Mouse (Mus musculus) large intestine, adult 2 months (tissue): ENCODE data around the gene Gm20388. TPM values are rescaled to one million over a fixed set of nuclear protein-coding genes. Genes with fewer than 3 reads are reported as not detected.

Experiments
- DNase-seq: peaks from one replicate; pipeline ENCODE4 v3.0.0-alpha.2; 2012; ENCODE audit warnings: low read depth, low spot score
- WGBS: fragments of 180-500 bp; shearing (Covaris S2); methylation state at CpG from one replicate; pipeline ENCODE4 v1.1.7; 2018; 5-methylcytosine and 5-hydroxymethylcytosine counted together
- polyA plus RNA-seq: library from polyadenylated mRNA; depleted of rRNA; stranded (reverse); fragments of >200 nt; gene quantifications from 2 replicates; pipeline ENCODE4 v1.2.3, GENCODE M21; 2012

The Gm20388 gene
- polyA plus RNA-seq, 1 experiment: 31.5 TPM

DNA sequence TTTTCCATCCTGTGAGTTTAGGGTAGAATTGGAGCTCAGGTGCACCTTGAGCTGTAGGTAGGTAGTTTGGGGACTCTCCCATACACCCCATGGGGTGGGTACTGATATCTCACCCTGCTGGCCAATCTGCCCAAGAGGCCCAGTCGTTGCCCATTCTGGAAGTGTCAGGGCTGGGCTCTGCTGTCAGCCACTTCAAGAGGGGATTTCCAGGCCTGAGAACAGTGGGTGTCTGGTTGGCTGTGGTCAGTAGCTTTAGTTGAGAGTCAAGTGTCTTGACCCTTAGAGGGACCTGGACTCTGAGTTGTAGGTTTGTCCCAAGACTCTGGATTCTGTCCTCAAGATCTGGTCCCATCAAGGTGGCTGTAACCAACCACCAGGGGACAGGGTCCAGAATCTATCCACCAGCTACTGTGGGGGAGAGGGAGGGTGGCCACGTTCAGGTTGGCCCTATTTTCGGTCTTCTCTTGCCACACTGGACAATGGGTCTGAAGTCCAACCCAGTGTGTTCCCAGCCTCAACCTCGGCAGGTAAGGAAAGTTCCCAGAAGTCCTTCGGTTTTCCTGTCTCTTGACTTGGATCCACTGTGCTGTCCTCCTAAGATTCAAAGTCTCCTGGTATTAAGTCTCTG lies 580.6 kb downstream of the Gm20388 start:
- WGBS: 30% methylated on average over 5 of the region's 5 CpGs
- no peak for DNase-seq

DNA sequence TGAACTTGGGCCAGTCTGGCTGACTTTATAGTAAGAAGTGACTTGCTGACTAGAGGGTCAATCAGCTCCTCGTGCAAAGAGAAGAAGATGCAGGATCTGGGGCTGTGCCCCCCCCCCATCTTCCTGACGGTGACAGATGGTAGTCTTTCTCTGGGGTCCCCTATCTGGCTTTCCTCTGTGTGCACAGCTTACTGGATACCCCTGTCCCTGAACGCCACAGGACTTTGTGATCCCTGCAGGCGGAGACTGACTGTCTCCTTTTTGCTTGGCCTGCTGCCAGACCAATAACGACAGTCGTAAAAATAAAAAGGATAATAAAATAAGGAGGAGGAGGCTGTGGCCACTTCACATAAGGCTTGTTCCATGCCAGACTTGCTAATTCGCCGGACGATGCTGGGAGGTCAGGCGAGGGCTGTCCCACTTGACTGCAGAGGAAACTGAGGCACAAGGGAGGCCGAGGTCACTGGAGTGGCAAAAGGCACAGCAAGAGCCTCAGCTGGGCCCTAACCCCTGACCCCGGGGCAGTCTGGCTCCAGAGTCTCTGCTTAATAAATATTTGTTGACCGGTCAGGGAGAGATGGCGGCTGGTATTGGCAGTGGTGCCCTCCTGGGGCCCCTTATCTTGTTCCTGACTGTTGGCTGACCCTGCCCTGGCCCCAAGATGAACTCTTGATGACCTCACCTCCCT lies 581.7 kb downstream of the Gm20388 start:
- 19% methylated on average over 14 of the region's 14 CpGs for WGBS
- DNase-seq: peak; percentile 95

DNA sequence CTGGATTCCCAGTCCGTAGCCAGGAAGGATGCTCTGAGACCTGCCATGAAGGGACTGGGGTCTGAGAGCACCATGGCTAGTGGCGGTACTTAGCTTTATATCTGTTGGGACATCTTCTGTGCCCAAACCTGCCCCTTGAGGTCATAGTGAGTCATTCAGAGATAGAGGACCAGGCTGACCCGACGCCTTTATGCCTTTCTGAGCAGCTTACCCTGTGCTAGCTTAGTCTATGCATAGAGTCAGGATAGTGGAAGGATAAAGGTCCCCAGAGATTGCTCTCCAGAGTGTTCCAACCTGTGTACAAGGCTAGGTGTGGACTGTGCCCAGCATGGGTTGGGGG lies 582.2 kb downstream of the Gm20388 start:
- 45% methylated on average over 4 of the region's 4 CpGs for WGBS
- DNase-seq: no peak

DNA sequence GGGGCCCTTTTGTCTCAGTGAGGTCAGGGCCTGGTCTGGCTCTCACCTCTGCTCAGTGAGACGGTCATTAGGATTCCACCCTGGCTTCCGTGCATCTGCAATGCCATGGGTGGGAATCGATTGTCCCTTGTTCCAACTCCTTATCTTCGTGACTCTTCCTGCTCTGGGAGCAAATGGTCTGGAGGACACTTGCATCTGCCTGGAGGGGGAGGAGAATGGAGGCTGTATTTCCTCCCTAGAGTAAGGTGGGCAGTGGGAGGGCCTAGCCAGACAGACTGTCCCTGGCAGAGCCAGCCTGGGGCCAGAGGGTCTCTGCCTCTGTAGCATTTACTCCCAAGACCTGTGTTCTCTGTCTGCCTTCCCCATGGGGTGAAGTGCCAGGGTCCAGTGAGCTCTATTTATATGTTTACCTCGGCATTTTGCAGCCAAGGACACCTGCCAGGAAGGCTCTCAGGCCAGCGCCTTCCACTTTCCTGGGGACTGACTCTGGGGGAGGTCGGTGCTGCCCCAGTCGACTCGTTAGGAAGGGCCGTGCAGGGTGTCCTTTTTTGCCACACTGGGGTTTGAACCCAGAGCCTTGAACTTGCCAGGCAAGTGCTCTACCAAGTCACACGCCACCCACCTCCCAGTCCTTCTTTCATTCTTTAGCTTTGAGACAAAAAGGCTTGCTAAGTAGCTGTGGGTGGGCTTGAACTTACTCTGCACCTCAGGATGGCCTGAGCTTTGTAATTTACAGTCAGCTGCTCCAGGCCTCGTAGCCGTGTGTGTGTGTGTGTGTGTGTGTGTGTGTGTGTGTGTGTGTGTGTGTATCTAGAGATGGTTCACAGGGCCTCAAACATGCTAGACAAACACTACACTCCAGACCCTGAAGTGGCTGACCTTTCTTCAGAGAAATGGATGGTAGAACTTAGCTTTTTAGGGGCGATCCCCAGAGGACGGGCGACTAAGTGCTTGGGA lies 583.1 kb downstream of the Gm20388 start:
- DNase-seq: no peak
- WGBS: 60% methylated on average over 16 of the region's 16 CpGs

DNA sequence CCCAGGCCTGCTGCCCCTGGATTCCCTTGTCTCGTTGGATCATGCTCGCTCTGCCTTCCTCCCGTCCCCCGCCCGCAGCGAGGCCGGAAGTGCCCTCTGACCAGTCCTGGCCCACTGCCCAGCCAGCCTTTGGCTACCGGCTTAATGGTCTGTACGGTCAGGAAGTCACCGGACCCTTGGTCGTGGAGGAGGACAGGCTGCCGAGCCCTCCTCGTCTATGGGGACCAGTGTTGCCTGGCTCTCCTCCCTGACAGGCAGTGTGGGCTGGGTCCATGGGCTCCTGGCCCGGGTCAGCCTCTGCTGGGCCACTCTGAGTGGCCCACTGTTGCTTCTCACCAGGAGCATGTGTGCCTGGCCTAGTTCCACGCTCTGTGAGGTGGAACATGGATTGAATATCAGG lies 584.3 kb downstream of the Gm20388 start:
- DNase-seq: no peak
- WGBS: 20% methylated on average over 15 of the region's 15 CpGs

DNA sequence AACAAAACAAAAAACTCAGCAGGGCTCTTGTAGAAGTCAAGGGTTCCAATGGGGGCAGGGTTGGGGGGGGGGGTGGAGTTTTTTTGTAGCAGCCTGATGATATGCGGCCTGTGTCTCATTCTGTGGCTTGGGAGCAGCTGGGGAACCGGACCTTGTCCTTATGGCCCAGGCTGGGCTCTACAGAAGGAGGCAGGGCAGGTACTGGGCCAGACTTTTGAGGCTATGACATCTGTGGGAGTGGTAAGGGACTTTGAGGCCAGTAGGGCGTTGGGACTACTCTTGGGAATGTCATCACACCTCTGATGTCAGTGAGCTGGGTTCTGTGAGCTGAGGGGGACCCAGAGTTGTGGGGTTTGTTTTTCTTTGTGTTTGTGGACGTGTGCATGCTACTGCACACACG lies 584.8 kb downstream of the Gm20388 start:
- WGBS: 38% methylated on average over 5 of the region's 5 CpGs
- DNase-seq: no peak

DNA sequence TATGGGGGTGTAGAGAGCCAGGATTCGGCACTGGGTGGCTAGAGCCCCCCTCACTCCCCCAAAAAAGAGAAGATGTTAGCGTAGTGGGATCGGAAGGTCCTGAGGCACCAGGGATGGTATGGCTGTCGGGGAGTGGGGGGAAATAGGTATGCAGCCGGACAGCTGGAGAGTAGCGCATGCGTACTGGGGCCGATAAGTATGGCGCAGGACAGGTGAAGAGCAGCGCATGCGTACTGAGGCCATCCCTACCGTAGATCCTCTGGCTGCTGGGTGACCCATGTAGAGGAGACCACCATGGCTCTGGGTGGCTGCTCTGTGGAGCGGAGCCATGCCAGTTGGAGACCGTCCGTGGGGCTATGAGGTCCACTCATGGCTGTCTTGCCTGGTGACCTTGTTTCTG lies 585.8 kb downstream of the Gm20388 start:
- 98% methylated on average over 15 of the region's 15 CpGs for WGBS
- no peak for DNase-seq

DNA sequence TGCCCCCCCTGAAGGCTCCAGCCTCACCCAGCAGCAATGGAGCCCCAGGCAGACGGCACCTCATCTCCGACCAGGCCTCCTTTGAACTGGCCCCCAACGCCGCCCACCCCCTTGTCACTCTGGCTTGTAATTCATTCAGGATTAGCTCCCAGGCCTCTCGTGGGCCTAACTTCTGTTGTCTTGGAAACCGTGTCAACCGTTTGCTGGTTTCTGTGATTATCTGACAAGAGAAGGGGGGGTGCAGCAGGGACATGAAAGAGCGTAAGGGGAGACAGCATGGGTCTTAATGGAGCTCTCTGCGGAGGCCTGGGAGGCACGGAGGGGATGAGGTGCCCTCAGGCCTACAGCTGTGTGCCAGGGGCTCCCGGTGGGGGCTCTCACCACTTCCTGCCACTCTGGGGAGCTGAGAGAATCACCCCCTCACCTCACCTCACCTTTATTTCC lies 586.9 kb downstream of the Gm20388 start:
- no peak for DNase-seq
- WGBS: 79% methylated on average over 11 of the region's 11 CpGs

DNA sequence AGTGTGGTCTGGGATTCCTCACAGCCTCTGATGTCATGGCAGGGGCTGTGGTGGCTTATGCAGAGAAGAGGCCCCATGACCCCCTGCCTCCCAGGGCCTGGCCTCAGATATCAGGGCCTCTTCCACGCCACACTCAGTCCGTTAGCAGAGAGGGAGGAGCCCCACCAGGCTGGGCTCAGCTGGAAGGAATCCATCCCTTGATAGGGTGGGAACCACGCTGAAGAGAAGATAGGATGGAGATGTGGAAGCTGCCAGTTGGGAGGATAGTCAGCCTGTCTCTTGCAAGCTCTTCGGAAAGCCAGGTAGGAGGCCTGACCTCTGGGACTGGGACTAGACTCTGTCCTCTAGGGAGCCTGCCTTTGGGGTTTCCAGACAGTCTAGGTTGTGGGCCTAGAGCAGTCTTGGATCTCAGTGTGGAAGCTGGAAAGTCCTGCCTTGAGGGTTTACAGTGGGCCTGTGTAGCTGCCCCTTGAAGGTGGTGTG lies 587.7 kb downstream of the Gm20388 start:
- DNase-seq: no peak
- WGBS: 21% methylated on average over 4 of the region's 4 CpGs

DNA sequence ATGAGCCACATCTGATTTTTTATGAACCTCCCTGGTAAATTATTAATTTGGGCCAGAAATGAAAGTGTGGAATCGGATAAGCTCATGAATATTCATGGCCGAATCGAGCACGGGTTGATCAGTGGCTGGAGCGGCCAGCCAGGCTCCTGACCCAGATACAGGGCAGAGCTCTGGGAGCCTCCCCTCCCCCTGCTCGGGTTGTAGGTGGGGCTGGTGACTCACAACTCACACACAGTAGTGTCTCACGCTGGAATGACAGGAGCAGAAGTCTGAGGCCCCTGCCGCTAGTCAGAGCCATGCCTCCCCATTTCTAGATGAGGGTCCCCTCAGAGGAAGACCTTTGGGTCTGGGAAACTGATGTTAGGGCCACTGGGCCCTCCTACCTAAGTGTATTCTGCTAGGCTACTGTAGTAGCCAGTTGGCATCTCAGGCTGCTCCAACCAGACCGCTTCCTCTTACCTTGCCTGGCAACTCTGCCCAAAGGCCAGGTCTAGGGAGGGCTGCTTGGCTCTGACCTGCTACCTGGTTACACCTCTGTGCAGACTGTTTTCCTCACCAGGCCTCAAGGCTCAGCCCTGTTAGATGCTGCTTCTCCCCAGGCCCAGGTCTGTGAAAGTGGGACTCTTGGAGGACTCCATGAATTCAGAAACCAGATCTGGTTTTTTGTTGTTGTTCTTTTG lies 588.4 kb downstream of the Gm20388 start:
- DNase-seq: no peak
- WGBS: 10% methylated on average over 9 of the region's 9 CpGs

DNA sequence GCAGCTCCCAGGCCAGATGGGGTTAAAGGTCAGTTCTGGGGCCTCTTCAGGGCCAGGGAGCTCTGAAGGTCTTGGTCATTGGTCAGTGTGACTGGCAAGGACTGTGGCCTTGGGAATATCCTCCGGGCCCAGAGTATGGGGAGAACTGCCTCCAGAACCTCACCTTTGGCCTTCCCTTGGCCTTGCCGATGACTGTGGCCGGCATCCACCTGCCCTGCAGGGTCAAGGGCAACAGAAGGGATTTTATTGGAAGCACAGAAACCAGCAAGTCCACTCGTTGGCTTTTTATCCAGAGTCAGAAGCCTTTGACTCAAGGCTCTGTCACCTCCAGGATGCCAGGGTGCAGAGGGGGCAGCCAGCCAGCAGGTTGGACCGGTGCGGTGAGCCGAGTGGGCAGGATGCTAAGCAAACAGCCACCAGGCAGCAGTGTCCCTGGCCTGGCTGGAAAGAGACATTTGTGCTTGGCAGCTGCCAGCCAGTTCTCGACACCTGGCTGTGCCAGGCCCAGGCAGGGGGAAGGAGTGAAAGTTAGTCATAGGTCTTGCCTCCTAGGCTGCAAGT lies 590.1 kb downstream of the Gm20388 start:
- 42% methylated on average over 8 of the region's 8 CpGs for WGBS
- DNase-seq: no peak

DNA sequence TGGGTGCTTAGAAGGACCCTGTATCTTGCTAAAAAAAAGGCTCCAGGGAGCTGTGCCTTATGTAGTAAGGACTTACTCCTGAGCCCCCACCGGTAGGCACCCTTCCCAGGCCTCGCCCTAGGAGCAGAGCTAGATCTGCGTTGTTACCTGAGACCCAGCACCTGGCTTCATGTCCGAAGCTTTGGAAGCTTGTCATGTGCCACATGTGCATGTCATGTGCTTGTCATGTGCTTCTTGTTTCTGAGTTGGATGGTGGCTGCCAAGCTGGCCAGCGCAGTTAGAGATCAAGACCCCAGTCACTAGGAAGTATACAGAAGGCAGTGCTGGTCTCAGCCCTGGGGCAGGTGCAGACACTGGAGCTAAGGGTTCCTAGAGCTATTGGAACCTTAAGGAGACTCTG lies 590.8 kb downstream of the Gm20388 start:
- DNase-seq: no peak
- WGBS: 51% methylated on average over 5 of the region's 5 CpGs

DNA sequence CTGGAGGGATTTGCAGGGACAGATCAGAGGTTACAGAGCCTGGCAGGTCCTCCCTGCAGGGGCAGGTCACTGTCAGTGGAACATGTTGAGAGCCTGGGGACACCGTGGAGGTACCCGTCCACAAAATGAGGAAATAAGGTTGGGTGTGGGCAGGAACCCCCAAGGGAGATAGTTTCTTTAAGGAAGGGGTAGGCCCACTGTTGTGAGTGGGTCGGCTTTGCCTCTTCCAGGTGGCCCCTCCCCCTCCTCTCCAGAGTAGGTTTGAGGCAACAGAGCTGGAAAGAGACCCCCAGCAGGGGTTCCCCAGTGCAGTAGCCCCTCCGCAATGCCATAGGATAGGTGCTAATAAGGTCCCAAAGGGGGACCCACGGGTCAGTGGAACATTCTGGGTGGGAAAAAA lies 591.8 kb downstream of the Gm20388 start:
- no peak for DNase-seq
- 46% methylated on average over 5 of the region's 5 CpGs for WGBS

DNA sequence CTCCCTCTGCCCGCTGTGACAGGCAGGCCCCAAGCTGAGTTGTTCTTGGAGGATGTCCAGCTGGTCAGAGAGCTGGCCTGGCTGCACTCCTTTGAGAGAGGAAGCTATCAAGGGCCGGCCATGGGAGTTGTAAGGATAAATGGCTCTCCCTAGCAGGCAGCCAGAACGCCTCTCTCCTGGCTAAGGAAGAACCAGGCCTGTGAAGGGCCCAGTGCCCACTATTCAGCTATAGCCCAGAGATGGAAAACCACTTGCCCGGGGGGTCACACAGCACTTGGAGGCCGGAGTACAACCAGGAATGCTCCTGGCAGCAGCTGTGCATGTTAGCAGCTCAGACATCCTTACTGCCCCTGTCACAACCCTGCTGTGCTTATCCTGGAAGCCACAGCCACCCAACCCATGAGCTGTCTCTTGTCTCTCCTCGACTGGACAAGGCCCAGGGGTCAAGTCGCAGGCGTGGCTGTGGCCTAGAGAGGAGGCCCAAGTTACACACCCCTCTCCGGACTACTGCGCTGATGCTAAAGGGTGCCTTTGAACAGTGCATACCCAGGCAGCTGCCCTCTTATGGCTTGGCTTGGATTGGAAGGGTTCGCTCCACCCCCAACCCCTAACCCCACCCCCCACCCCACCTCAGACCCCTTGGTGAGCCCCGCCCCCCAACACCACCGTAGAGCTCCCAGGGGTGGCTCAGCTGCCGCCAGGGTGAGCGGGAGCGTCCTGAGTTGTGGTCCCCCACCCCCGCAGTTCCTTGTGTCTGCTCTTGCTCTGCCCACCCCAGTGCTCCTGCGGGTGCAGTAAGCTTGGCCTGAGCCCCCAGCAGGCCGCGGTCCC lies 593.8 kb downstream of the Gm20388 start:
- WGBS: 34% methylated on average over 20 of the region's 20 CpGs
- no peak for DNase-seq

DNA sequence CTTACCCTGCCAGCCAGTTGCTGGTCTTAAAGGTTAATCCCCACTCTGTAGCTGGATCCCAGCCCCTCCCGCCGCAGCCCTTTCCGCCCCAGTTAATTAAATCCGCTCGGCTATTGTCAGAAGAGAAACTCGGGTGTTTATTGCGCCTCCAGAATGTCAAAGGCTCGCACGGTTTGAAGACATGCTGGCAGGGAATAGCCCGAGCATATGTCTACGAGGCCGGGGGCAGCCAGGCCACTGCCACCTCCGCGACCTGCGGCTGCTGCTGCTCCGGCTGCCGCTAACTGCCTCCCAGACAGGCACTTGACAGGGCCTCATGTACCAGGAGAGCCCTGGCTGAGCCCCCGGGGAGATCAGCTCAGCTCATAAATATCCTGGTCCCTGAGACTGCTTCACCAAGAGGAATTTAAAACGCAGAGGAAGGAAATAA lies 594.5 kb downstream of the Gm20388 start:
- no peak for DNase-seq
- 24% methylated on average over 19 of the region's 19 CpGs for WGBS

DNA sequence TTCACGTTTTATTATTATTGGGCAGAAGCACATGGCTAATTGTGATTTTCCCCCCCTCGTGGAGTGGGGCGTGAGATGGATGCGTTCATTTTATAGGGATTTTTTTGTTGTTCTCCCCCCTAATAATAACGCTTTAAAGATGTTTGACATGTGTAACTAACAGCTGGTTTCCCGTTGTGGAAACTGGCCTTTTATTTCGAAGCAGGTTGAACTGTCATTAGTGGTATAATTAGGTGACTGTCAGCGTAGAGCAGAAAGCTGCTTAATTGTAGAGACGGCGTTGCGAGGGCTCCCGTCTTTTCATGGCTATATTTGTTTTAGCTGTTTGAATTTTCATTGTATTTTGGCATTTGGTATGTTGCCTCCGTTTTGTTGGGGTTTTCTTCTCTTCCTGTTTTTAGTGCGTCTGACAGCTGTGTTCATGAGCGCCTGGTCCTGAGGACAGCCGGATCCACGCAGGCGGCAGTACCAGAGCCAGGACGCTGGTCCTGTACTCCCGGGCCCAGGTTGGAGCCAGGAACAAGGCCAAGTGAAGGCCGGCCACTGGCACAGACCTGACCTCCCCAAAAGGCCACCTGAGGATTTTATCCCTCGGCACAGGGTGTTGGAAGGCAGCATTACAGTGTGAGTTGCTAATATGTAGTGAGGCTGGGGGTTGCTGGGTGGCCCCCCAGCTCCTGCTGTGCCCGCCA lies 595.1 kb downstream of the Gm20388 start:
- 75% methylated on average over 23 of the region's 23 CpGs for WGBS

DNA sequence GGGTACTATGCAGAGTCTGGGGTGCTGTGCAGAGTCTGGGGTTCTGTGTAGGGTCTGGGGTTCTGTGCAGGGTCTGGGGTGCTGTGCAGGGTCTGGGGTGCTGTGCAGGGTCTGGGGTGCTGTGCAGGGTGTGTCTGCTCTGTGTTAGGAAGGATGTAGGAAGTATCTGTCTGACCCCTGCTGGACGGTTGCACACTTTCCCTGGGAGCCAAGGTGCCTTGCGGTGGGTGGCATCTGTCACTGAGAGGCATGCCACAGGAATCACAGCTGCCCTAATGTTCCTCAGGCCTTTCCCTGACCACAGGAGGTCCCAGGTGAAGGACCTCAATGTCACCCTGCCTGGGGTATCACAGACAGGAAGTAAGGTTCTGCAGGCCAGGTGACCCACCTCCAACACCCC lies 595.9 kb downstream of the Gm20388 start:
- WGBS: 70% methylated on average over 2 of the region's 2 CpGs
- DNase-seq: no peak

More for the DNA sequence above, 595.1 kb downstream of the Gm20388 start:
- DNase-seq: no peak

DNA sequence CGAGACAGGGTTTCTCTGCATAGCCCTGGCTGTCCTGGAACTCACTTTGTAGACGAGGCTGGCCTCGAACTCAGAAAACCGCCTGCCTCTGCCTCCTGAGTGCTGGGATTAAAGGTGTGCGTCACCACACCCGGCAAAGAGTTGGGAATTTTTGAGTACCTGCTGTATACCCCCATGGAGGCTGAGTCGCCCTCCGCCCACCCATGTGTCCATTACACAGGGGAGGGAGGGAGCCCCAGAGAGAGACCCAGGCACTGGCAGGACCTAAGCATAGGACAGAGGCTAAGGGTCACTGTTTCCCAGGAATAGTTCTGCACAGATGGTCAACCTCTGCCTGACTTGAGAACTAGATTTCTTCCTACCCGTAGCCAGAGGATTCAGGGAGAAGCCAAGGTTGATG lies 596.6 kb downstream of the Gm20388 start:
- 92% methylated on average over 9 of the region's 9 CpGs for WGBS
- DNase-seq: no peak
